Mouse (Mus musculus) cerebellum, adult 2 months (tissue): Measurements from ENCODE around the gene Zfp688. TPM values are rescaled to one million over a fixed set of nuclear protein-coding genes. Genes with fewer than 3 reads are reported as not detected.
"Not testable (repeated sequence)": the region's sequence is repeated elsewhere in the genome, so short reads cannot be mapped to it uniquely, and the experiment has no call there.

Source experiments
- DNase-seq, 2 experiments: peaks; one replicate each; pipeline ENCODE4 v3.0.0; 2021
- H3K27ac ChIP-seq: fragments of 200-500 bp; 2 replicates; pipeline ENCODE4 v1.5.1; 2012; ENCODE audit warnings: low read length, control low read depth, inconsistent platforms; ENCODE audit not compliant: insufficient read depth
- H3K27me3 ChIP-seq: fragments of 200-500 bp; 2 replicates; pipeline ENCODE4 v1.6.1; 2012; ENCODE audit warnings: inconsistent platforms, mild to moderate bottlenecking, low read length, moderate library complexity; ENCODE audit not compliant: control insufficient read depth, insufficient read depth
- H3K4me1 ChIP-seq: fragments of 200-500 bp; 2 replicates; pipeline ENCODE4 v1.6.1; 2011; ENCODE audit warnings: low read length; ENCODE audit not compliant: control insufficient read depth, insufficient read depth
- H3K4me3 ChIP-seq: fragments of 200-500 bp; replicated peaks from 2 replicates; pipeline ENCODE3; 2011; ENCODE audit warnings: mild to moderate bottlenecking, low read depth, low read length, control low read depth; ENCODE audit not compliant: insufficient read depth
- CTCF ChIP-seq: fragments of 200-500 bp; IDR thresholded peaks from 2 replicates; pipeline ENCODE4 v1.5.1; 2011; ENCODE audit warnings: low read depth, mild to moderate bottlenecking, control low read depth, low read length, moderate library complexity, borderline replicate concordance; ENCODE audit not compliant: insufficient read depth
- POLR2A ChIP-seq: fragments of 200-500 bp; IDR thresholded peaks from 2 replicates; pipeline ENCODE4 v1.6.1; 2011; ENCODE audit warnings: low read length, control low read depth, borderline replicate concordance; ENCODE audit not compliant: insufficient read depth
- WGBS: fragments of 180-500 bp; shearing (Covaris S2); methylation state at CpG from one replicate; pipeline ENCODE4 v1.1.7; 2018; 5-methylcytosine and 5-hydroxymethylcytosine counted together
- polyA plus RNA-seq: library from polyadenylated mRNA; depleted of rRNA; stranded (reverse); fragments of >200 nt; gene quantifications from 2 replicates; pipeline ENCODE4 v1.2.3, GENCODE M21; 2012; rRNA removed

Zfp688 gene
- 19.3 and 20.6 TPM in 2 replicates for polyA plus RNA-seq

DNA sequence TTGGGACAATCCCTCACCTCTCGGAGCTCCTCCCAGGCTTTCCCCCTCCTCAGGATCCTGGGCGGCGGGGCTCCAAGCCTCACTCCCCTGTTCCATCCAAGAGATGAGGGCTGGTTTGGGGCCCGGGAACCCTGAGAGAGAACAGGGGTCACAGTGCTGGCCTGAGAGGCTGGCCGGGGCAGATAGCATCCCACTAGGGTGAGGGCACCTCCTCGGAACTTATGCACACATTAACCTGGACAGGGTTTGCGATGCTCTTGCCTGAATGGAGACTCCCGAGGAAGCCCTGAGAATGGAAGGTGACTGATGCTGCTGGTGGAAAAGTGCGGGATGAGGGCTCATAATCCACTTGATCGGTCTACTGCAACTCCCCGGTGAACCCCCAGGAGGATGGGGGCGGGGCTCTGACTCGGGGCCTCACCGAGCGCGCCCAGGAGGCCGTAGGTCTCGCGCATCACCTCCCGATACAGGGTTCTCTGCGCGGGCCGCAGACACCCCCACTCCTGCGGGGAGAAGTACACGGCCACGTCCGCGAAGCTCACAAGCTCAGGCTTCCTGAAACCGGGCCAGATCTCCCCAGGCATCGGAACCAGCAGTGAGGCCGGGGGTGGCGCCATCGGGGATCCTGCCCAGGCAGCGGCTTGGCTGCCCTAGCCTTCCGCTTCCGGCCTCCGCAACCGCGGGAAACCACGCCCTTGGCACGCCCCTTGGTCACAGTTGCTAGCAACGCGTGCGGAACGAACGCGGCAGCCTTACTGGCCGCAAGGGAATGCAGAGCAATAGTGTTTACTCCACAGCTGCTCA, at the start of gene Zfp688:
Gene Zfp688, minus strand, starts transcription at position 681 of the 804 bp plus-strand sequence.
- H3K4me1 ChIP-seq = no peaks in the 10 kb centered on the region
- no peaks in the 10 kb centered on the region for H3K27me3 ChIP-seq
- 1% methylated on average over 48 of the region's 48 CpGs for WGBS
- peak; percentile 91 to 93 for DNase-seq
- H3K27ac ChIP-seq = peak within 1 kb of the TSS; percentile 26; the same call in 1 of the 2 replicates
- H3K4me3 ChIP-seq = peak within 1 kb of the TSS; percentile 70
- no peak for TF ChIP-seq CTCF
- peak; percentile 86 for TF ChIP-seq POLR2A

DNA sequence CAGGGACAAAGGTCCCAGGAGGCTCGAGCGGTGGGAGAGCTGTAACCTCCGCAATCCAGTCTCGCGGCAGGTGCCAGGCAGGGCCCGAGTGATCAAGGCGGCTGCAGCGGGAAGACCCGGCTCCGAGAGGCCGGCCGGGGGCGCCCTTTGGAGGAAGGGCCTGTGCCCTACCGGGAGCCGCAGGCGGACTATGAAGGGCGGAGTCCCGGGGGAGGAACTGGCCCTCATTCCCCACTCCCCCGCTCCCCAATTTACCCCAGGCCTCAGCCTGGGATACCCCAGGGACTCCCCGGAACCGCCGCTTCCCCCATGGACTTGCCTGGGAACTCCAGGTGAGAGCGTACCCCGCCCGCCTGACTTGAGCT, 49.8 kb upstream of the Zfp688 start:
- H3K4me3 ChIP-seq = peak overlapping the region; percentile 94
- peaks cover 3% of the 10 kb centered on the region for H3K4me1 ChIP-seq
- WGBS = under 1% methylated on average over 25 of the region's 25 CpGs

DNA sequence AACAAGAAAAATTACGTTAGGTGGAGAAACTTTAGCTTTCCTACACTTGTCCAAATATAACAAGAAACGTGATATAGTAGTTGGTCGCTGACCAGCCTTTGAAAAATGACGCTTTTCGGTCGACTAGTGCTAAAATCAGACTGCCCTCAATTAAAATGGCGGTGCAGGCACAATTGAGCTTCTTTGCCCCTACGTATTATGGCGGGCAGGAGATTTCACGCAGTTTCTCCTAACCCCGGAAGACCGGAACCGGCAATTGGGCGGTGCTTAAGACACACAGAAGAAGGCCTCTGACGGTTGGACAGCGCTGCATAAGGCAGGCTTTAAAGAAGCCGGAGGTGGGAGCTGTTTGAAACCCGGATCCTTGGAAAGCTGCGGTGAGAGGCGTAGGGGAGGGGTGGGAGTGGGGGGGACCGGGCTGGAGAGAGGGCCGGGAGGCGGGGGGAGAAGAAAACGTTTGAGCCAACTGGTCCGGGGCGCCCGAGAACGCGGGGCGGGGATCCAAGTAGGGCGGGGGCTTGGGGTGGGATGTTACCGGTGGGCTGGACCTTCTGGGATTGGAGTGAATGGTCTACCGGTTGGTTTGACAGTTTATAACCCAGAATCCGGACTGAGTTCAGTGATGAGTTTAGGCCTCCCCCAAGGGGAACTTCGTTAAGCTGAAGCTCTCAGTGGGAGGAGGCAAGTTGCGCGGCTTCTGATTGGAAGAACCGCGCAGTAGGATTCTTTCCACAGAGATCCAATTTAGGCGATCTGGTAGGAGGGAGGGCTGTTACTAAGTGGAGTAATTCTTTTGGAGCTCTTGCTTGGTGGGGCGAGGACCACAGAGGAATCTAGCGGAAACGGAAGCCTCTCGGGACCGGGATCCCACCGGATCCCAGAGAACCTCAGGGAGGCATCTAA, 49.1 kb upstream of the Zfp688 start:
- peak overlapping the region; percentile 91 for H3K27ac ChIP-seq

More for the DNA sequence above, 49.8 kb upstream of the Zfp688 start:
- DNase-seq = no peak
- Histone ChIP-seq H3K27me3 (no peaks in the 10 kb centered on the region), H3K27ac (peak overlapping the region; percentile 91)
- TF ChIP-seq CTCF = no peak
- TF ChIP-seq POLR2A = no peak

DNA sequence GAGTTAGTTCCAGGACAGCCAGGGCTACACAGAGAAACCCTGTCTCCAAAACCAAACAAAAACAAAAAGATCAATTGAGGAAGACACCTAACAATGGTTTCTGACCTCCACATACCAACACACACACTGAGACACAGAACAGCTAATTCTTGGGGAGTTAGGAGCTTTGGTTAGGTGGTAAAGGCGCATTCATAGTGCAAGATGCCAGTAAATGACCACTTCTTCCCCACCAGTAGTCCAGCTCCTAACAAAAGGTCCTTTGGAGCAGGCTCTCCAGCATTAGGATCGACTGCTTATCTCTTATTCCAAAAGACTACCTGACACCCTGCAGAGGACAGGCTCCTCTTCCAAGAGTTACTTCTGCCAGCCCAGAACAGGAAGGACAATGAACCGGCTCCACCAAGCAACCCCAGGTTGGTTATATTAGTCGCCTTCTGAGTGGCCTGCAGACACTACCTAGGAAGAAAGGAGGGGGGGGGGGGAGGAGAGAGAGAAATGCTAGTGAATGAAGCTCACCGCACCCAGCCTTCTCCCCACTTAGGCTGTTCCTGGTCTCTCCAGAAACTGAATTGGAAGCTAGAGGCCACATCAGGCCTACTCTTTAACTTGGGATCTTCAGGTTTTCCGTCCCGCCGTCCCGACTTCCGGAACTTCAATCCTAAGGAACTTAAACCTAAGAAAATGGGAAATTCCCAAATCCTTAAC, 48.3 kb upstream of the Zfp688 start:
- H3K27me3 ChIP-seq = no peaks in the 10 kb centered on the region
- peaks cover 3% of the 10 kb centered on the region for H3K4me1 ChIP-seq
- H3K27ac ChIP-seq = peak overlapping the region; percentile 84
- peak overlapping the region; percentile 94 for H3K4me3 ChIP-seq
- peak; percentile 54 for DNase-seq
- TF ChIP-seq POLR2A = no peak
- TF ChIP-seq CTCF = no peak
- WGBS = 7% methylated on average over 10 of the region's 10 CpGs

More for the DNA sequence above, 49.1 kb upstream of the Zfp688 start:
- peaks cover 3% of the 10 kb centered on the region for H3K4me1 ChIP-seq
- peak; percentile 90 to 96 for DNase-seq
- WGBS = under 1% methylated on average over 46 of the region's 46 CpGs
- no peaks in the 10 kb centered on the region for H3K27me3 ChIP-seq
- no peak for TF ChIP-seq CTCF
- peak; percentile 45; the same call in 1 of the 2 replicates for TF ChIP-seq POLR2A
- peak overlapping the region; percentile 94 for H3K4me3 ChIP-seq

DNA sequence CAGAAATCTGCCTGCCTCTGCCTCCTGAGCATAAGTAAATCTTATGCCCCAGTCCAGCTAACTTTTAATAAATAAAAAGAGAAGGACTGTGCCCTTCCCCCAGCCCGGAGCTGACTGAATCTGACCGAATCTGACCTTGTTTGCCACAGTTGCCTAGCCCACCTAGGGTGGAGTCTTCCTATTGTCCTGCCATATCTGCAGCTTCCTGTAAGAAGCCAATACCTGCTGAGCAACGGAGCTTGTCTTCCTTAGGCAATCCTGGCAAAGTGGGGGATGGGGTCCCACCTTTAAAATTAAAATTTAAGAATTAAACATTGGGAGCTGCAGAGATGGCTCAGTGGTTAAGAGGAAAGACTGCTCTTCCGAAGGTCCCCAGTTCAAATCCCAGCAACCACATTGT, 44.7 kb upstream of the Zfp688 start:
- Histone ChIP-seq H3K27me3 (no peaks in the 10 kb centered on the region; the same call in 1 of the 2 replicates), H3K4me3 (no peak overlapping the region), H3K4me1 (no peaks in the 10 kb centered on the region; the same call in 1 of the 2 replicates), H3K27ac (no peak overlapping the region)
- WGBS = 92% methylated on average over 4 of the region's 4 CpGs
- DNase-seq = no peak
- no peak for TF ChIP-seq CTCF
- no peak for TF ChIP-seq POLR2A

DNA sequence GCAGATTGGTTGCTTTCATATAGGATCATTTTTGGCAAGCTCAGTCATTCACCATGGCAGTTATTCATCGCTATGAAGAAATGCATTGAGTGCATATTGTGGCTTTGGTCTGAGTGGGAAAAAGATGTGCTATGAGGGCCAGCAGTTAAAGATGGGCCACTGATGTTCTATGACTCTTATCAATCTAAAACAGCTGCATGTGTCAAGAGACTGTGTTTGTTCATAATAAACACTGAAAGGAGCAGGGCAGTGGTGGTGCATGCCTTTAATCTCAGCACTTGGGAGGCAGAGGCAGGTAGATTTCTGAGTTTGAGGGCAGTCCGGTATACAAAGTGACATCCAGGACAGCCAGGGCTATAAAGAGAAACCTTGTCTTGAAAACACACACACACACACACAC, 43.8 kb upstream of the Zfp688 start:
- not testable (repeated sequence) for H3K27me3 ChIP-seq, H3K27ac ChIP-seq, DNase-seq, H3K4me3 ChIP-seq, H3K4me1 ChIP-seq
- 100% methylated on average over 2 of the region's 2 CpGs for WGBS

DNA sequence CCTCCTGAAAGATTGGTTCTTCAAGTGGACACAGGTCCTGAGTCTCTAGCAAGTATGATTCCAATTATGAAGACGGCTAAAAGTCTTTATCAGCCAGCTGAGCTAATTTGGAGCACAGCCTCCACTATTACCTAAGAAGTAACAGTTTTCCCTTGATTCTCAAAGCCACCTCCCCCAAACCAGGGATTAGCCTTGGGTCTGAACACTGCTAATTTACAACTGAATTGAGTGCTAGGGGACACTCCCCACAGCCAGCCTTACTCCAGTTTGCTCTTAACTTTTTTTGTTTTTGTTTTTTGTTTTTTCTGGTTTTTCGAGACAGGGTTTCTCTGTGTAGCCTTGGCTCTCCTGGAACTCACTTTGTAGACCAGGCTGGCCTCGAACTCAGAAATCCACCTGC, 43.3 kb upstream of the Zfp688 start:
- no peaks in the 10 kb centered on the region; the same call in 1 of the 2 replicates for H3K4me1 ChIP-seq
- no peak overlapping the region for H3K27ac ChIP-seq
- DNase-seq = no peak
- TF ChIP-seq POLR2A = no peak
- TF ChIP-seq CTCF = no peak
- no peaks in the 10 kb centered on the region; the same call in 1 of the 2 replicates for H3K27me3 ChIP-seq
- 94% methylated on average over 3 of the region's 3 CpGs for WGBS
- H3K4me3 ChIP-seq = no peak overlapping the region

DNA sequence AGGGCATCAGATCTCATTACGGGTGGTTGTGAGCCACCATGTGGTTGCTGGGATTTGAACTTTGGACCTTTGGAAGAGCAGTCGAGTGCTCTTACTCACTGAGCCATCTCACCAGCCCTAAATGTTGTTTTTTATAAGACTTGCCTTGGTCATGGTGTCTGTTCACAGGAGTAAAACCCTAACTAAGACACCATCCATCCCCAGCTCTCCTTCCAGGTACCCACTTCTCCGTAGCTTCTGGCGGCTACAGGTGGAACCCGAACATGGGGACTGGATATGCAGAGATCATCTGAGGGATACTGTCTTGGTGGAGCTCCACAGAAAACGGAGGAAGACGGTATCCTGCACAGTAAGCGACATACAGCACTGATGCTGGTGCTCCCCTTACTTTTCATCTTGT, 37.4 kb upstream of the Zfp688 start, which contains the start of gene Prr14:
Gene Prr14, plus strand, starts transcription at position 301 of the 400 bp plus-strand sequence.
- H3K27me3 ChIP-seq, H3K4me3 ChIP-seq, H3K4me1 ChIP-seq, H3K27ac ChIP-seq, DNase-seq: not testable (repeated sequence)
- WGBS = 94% methylated on average over 8 of the region's 8 CpGs

DNA sequence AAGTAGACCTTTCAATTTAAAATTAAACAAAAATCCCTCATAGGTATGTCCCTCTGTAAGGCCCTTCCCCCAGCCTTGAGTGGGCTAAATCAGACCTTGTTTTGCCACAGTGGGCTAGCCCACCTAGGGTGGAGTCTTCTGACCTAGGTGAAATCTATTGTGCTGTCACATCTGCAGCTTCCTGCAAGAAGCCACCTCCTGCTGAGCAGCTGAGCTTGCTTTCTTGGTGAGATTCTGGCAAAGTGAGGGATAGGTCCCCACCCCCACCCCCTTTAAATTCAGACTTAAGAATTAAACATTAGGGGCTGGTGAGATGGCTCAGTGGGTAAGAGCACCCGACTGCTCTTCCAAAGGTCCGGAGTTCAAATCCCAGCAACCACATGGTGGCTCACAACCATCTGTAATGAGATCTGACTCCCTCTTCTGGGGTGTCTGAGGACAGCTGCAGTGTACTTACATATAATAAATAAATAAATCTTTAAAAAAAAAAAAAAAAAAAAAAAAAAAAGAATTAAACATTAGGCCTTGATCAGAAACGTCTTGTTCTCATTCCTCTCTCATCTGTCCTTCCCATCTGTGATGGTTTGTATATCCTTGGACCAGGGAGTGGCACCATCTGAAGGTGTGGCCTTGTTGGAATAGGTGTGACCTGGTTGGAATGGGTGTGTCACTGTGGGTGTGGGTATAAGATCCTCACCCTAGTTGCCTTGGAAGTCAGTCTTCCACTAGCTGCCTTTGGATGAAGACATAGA, 36.7 kb upstream of the Zfp688 start:
- not testable (repeated sequence) for H3K27ac ChIP-seq, DNase-seq, H3K4me3 ChIP-seq, H3K27me3 ChIP-seq, H3K4me1 ChIP-seq
- 81% methylated on average over 3 of the region's 3 CpGs for WGBS
